Mouse (Mus musculus) E14TG2a.4 (cell line): ENCODE data around the gene Gm20605.

Experiments
- CTCF ChIP-seq: conservative IDR thresholded peaks from 2 replicates; pipeline ENCODE4 v1.5.1; 2014; ENCODE audit warnings: low read length
- NANOG ChIP-seq: IDR thresholded peaks from 2 replicates; pipeline ENCODE4 v1.6.1; 2014; ENCODE audit warnings: borderline replicate concordance, low read length, mixed read lengths

GRCm38 (mm10) chr5:137611245-137611602 is 17.8 kb upstream of the Gm20605 start:
- TF ChIP-seq CTCF (no peak), NANOG (no peak)
